Mouse (Mus musculus) kidney, adult 2 months (tissue): ENCODE measurements around the gene Hcn2. TPM values are rescaled to one million over a fixed set of nuclear protein-coding genes. Genes with fewer than 3 reads are reported as not detected.

Experiments used
- DNase-seq: peaks from one replicate; pipeline ENCODE4 v3.0.0; 2021
- H3K27ac ChIP-seq: fragments of 200-500 bp; 2 replicates; pipeline ENCODE4 v1.5.1; 2012; ENCODE audit warnings: low read depth, low read length, control low read depth, inconsistent platforms; ENCODE audit not compliant: insufficient read depth
- H3K27me3 ChIP-seq: fragments of 200-500 bp; replicated peaks from 2 replicates; pipeline ENCODE4 v1.6.1; 2012; ENCODE audit warnings: mild to moderate bottlenecking, moderate library complexity, low read length, inconsistent platforms; ENCODE audit not compliant: control insufficient read depth, insufficient read depth
- H3K36me3 ChIP-seq: fragments of 200-500 bp; 2 replicates; pipeline ENCODE4 v1.6.1; 2012; ENCODE audit warnings: mild to moderate bottlenecking, moderate library complexity, low read length, inconsistent platforms; ENCODE audit not compliant: control insufficient read depth, insufficient read depth
- H3K4me1 ChIP-seq: fragments of 200-500 bp; 2 replicates; pipeline ENCODE4 v1.6.1; 2011; ENCODE audit warnings: low read length; ENCODE audit not compliant: control insufficient read depth, insufficient read depth
- H3K4me3 ChIP-seq: fragments of 200-500 bp; 2 replicates; pipeline ENCODE4 v1.5.1; 2011; ENCODE audit warnings: mild to moderate bottlenecking, low read depth, low read length, control low read depth; ENCODE audit not compliant: insufficient read depth
- CTCF ChIP-seq: fragments of 200-500 bp; conservative IDR thresholded peaks from 2 replicates; pipeline ENCODE4 v1.5.1; 2011; ENCODE audit warnings: low read depth, mild to moderate bottlenecking, control low read depth, low read length, moderate library complexity, mixed read lengths; ENCODE audit not compliant: insufficient read depth, insufficient read length
- POLR2A ChIP-seq: fragments of 200-500 bp; IDR thresholded peaks from one replicate; pipeline ENCODE4 v1.6.1; 2011; ENCODE audit warnings: low read depth, low read length, control low read depth
- WGBS: fragments of 180-500 bp; shearing (Covaris S2); methylation state at CpG from one replicate; pipeline ENCODE4 v1.1.7; 2018; 5-methylcytosine and 5-hydroxymethylcytosine counted together
- polyA plus RNA-seq: library from polyadenylated mRNA; depleted of rRNA; stranded (reverse); fragments of >200 nt; gene quantifications from 2 replicates; pipeline ENCODE4 v1.2.3, GENCODE M21; 2012; rRNA removed

Gene Hcn2
- 1.5 and 1.9 TPM in 2 replicates for polyA plus RNA-seq

- H3K27ac ChIP-seq: no peak within 1 kb of the TSS
- H3K36me3 ChIP-seq: no peaks in the 10 kb centered on the region
- no peak for DNase-seq
- H3K27me3 ChIP-seq: no peaks in the 10 kb centered on the region
- H3K4me1 ChIP-seq: no peaks in the 10 kb centered on the region
- peak within 1 kb of the TSS; percentile 42 for H3K4me3 ChIP-seq
- TF ChIP-seq CTCF: no peak
- TF ChIP-seq POLR2A: no peak
- 2% methylated on average over 76 of the region's 91 CpGs for WGBS
Observed at GRCm38 (mm10) chr10:79716254-79716987, at the start of gene Hcn2. Gene Hcn2 (plus strand): TSS chr10:79716634.

GRCm38 (mm10) chr10:79668076-79668475, 48.4 kb upstream of the Hcn2 start:
- 82% methylated on average over 5 of the region's 5 CpGs for WGBS
- Histone ChIP-seq H3K36me3 (no peaks in the 10 kb centered on the region), H3K4me3 (no peak overlapping the region), H3K27ac (no peak overlapping the region), H3K4me1 (peaks cover 8% of the 10 kb centered on the region), H3K27me3 (no peaks in the 10 kb centered on the region)
- TF ChIP-seq POLR2A: no peak
- TF ChIP-seq CTCF: no peak
- no peak for DNase-seq

- peak within 1 kb of the TSS; percentile 89 for H3K4me3 ChIP-seq
- H3K27ac ChIP-seq: peak within 1 kb of the TSS; percentile 97
- peak; percentile 96 for DNase-seq
- H3K36me3 ChIP-seq: no peaks in the 10 kb centered on the region
- peak; percentile 68 for TF ChIP-seq CTCF
- TF ChIP-seq POLR2A: no peak
- WGBS: under 1% methylated on average over 44 of the region's 45 CpGs
- H3K4me1 ChIP-seq: peaks cover 8% of the 10 kb centered on the region
- H3K27me3 ChIP-seq: no peaks in the 10 kb centered on the region
Observed at GRCm38 (mm10) chr10:79668771-79669575, 47.5 kb upstream of the Hcn2 start, which contains the start of gene Tpgs1. Gene Tpgs1 (plus strand): TSS chr10:79669369.

- peak overlapping the region; percentile 97 for H3K27ac ChIP-seq
- H3K36me3 ChIP-seq: no peaks in the 10 kb centered on the region
- peak overlapping the region; percentile 89 for H3K4me3 ChIP-seq
- no peak for TF ChIP-seq POLR2A
- no peak for TF ChIP-seq CTCF
- peaks cover 8% of the 10 kb centered on the region for H3K4me1 ChIP-seq
- peak; percentile 74 for DNase-seq
- H3K27me3 ChIP-seq: no peaks in the 10 kb centered on the region
- under 1% methylated on average over 47 of the region's 47 CpGs for WGBS
Observed at GRCm38 (mm10) chr10:79669576-79670057, 46.8 kb upstream of the Hcn2 start.

GRCm38 (mm10) chr10:79670071-79670888, 46.2 kb upstream of the Hcn2 start:
- Histone ChIP-seq H3K27me3 (no peaks in the 10 kb centered on the region), H3K36me3 (no peaks in the 10 kb centered on the region), H3K4me1 (peaks cover 8% of the 10 kb centered on the region), H3K4me3 (peak overlapping the region; percentile 89), H3K27ac (no peak overlapping the region)
- WGBS: 25% methylated on average over 15 of the region's 15 CpGs
- no peak for TF ChIP-seq POLR2A
- no peak for TF ChIP-seq CTCF
- no peak for DNase-seq

GRCm38 (mm10) chr10:79671396-79672087, 44.9 kb upstream of the Hcn2 start:
- Histone ChIP-seq H3K27me3 (no peaks in the 10 kb centered on the region), H3K36me3 (no peaks in the 10 kb centered on the region), H3K4me3 (no peak overlapping the region), H3K27ac (no peak overlapping the region), H3K4me1 (peaks cover 8% of the 10 kb centered on the region)
- WGBS: 45% methylated on average over 6 of the region's 6 CpGs
- no peak for DNase-seq
- TF ChIP-seq CTCF (no peak), POLR2A (no peak)
